Mouse (Mus musculus) T-helper 1 cell (primary cell): ENCODE measurements around the gene S100a13.

ENCODE experiments used
- in situ Hi-C: fragments of 300-600 bp; cut with MboI, MseI; formaldehyde crosslinking; loops from one replicate; pipeline ENCODE4 v1.15.1; 2025; ENCODE audit warnings: high pct_unique_total_duplicates

Gene S100a13

GRCm38 (mm10) chr3:90513796-90514590, at the start of gene S100a13, which contains the start of gene S100a1:
S100a13 (plus strand) TSS chr3:90514435.
S100a1 (minus strand) TSS chr3:90514392.
- in situ Hi-C loops = no loop called here

- in situ Hi-C loops = loop anchor here (5.0 kb wide), 1 partner anchor 47 kb away; no protein-coding TSS in a partner anchor
These were observed 49.6 kb upstream of the S100a13 start for GRCm38 (mm10) chr3:90464552-90465080.

- in situ Hi-C loops = no loop called here
These were observed 49.1 kb upstream of the S100a13 start for GRCm38 (mm10) chr3:90465081-90465685.

- in situ Hi-C loops = no loop called here
These were observed 48.4 kb upstream of the S100a13 start, which contains the start of gene Npr1 for GRCm38 (mm10) chr3:90465686-90466310. Npr1 (minus strand) TSS chr3:90465866.

GRCm38 (mm10) chr3:90466311-90466766, 47.9 kb upstream of the S100a13 start:
- in situ Hi-C loops = no loop called here

- in situ Hi-C loops = no loop called here
These were observed 46.5 kb upstream of the S100a13 start for GRCm38 (mm10) chr3:90467618-90468300.

GRCm38 (mm10) chr3:90472213-90472612, 42.0 kb upstream of the S100a13 start:
- in situ Hi-C loops = no loop called here

GRCm38 (mm10) chr3:90475151-90475830, 38.9 kb upstream of the S100a13 start:
- in situ Hi-C loops = no loop called here

- in situ Hi-C loops = no loop called here
These were observed 38.2 kb upstream of the S100a13 start, which contains the start of gene Ilf2 for GRCm38 (mm10) chr3:90475831-90476611. Ilf2 (plus strand) TSS chr3:90476126.

GRCm38 (mm10) chr3:90486998-90487397, 27.2 kb upstream of the S100a13 start:
- in situ Hi-C loops = no loop called here

GRCm38 (mm10) chr3:90488576-90488975, 25.7 kb upstream of the S100a13 start:
- in situ Hi-C loops = no loop called here

- in situ Hi-C loops = loop anchor here (5.0 kb wide), 1 partner anchor 478 kb away; no protein-coding TSS in a partner anchor
These were observed 23.5 kb upstream of the S100a13 start, which contains the start of gene Snapin for GRCm38 (mm10) chr3:90490696-90491256. Snapin (minus strand) TSS chr3:90491033.

- in situ Hi-C loops = loop anchor here (5.0 kb wide), 1 partner anchor 479 kb away; no protein-coding TSS in a partner anchor
These were observed 22.9 kb upstream of the S100a13 start for GRCm38 (mm10) chr3:90491350-90491749.

- in situ Hi-C loops = loop anchor here (5.0 kb wide), 1 partner anchor 482 kb away; no protein-coding TSS in a partner anchor
These were observed 20.2 kb upstream of the S100a13 start for GRCm38 (mm10) chr3:90493831-90494540.

GRCm38 (mm10) chr3:90495850-90496525, 18.2 kb upstream of the S100a13 start:
- in situ Hi-C loops = no loop called here

GRCm38 (mm10) chr3:90497597-90497996, 16.6 kb upstream of the S100a13 start:
- in situ Hi-C loops = no loop called here

GRCm38 (mm10) chr3:90503444-90503843, 10.8 kb upstream of the S100a13 start:
- in situ Hi-C loops = no loop called here

GRCm38 (mm10) chr3:90505216-90505615, 9.0 kb upstream of the S100a13 start:
- in situ Hi-C loops = no loop called here
